Mouse (Mus musculus) spleen, postnatal 10 days (tissue): ENCODE results near the gene Man2b2.

ENCODE experiments used
- DNase-seq, 2 experiments: peaks; one replicate each; pipeline ENCODE4 v3.0.0; 2021 to 2022; ENCODE audit warnings: low spot score in 2 of 2

Gene Man2b2

GRCm38 (mm10) chr5:36831272-36831671 is 819 bp upstream of the Man2b2 start:
- no peak for DNase-seq

GRCm38 (mm10) chr5:36829098-36829497 is 1.4 kb downstream of the Man2b2 start:
- DNase-seq = no peak

- no peak for DNase-seq
Observed at GRCm38 (mm10) chr5:36822907-36823306, 7.5 kb downstream of the Man2b2 start.

- DNase-seq = peak in 1 of 2 experiments; percentile 74
Observed at GRCm38 (mm10) chr5:36820142-36820541, 10.3 kb downstream of the Man2b2 start.

- DNase-seq = no peak
Observed at GRCm38 (mm10) chr5:36819742-36820141, 10.7 kb downstream of the Man2b2 start.

- no peak for DNase-seq
Observed at GRCm38 (mm10) chr5:36817738-36818137, 12.7 kb downstream of the Man2b2 start.

GRCm38 (mm10) chr5:36814554-36814953 is 15.9 kb downstream of the Man2b2 start:
- DNase-seq = peak in 1 of 2 experiments; percentile 45

GRCm38 (mm10) chr5:36811413-36811812 is 19.0 kb downstream of the Man2b2 start:
- DNase-seq = peak; percentile 56 to 76

GRCm38 (mm10) chr5:36810634-36811033 is 19.8 kb downstream of the Man2b2 start:
- no peak for DNase-seq

- DNase-seq = no peak
Observed at GRCm38 (mm10) chr5:36809123-36809522, 21.3 kb downstream of the Man2b2 start.

- no peak for DNase-seq
Observed at GRCm38 (mm10) chr5:36807106-36807505, 23.3 kb downstream of the Man2b2 start.

- no peak for DNase-seq
Observed at GRCm38 (mm10) chr5:36797291-36797690, 33.2 kb downstream of the Man2b2 start.

GRCm38 (mm10) chr5:36796296-36797014 is 34.0 kb downstream of the Man2b2 start, which contains the start of gene Mrfap1:
Gene Mrfap1, minus strand, starts transcription at chr5:36796772.
- peak; percentile 94 to 95 for DNase-seq

GRCm38 (mm10) chr5:36795647-36796295 is 34.7 kb downstream of the Man2b2 start:
- peak; percentile 71 to 76 for DNase-seq

GRCm38 (mm10) chr5:36791861-36792260 is 38.6 kb downstream of the Man2b2 start:
- DNase-seq = no peak

GRCm38 (mm10) chr5:36786052-36786451 is 44.4 kb downstream of the Man2b2 start:
- DNase-seq = no peak

GRCm38 (mm10) chr5:36779512-36779911 is 50.9 kb downstream of the Man2b2 start:
- DNase-seq = no peak

- no peak for DNase-seq
Observed at GRCm38 (mm10) chr5:36778901-36779300, 51.6 kb downstream of the Man2b2 start.

- no peak for DNase-seq
Observed at GRCm38 (mm10) chr5:36777186-36777585, 53.3 kb downstream of the Man2b2 start.

GRCm38 (mm10) chr5:36776021-36776575 is 54.4 kb downstream of the Man2b2 start:
- DNase-seq = no peak

GRCm38 (mm10) chr5:36775317-36775716 is 55.1 kb downstream of the Man2b2 start:
- no peak for DNase-seq

GRCm38 (mm10) chr5:36772586-36772985 is 57.9 kb downstream of the Man2b2 start:
- no peak for DNase-seq

GRCm38 (mm10) chr5:36769603-36770002 is 60.9 kb downstream of the Man2b2 start:
- DNase-seq = no peak
